Mouse (Mus musculus) effector memory CD4-positive, alpha-beta T cell, adult 5 months (primary cell): Measurements from ENCODE around the gene En1. TPM values are rescaled to one million over a fixed set of nuclear protein-coding genes. Genes with fewer than 3 reads are reported as not detected.

Source experiments
- polyA plus RNA-seq: library from polyadenylated mRNA; unstranded; fragments of 100-300 nt; shearing (Covaris generic); gene quantifications from one replicate; pipeline ENCODE4 v1.2.1, GENCODE M21; 2017

The En1 gene
- not detected for polyA plus RNA-seq

GRCm38 (mm10) chr1:120602031-120602730 lies at the start of gene En1:
TSS of gene En1 (plus strand) at chr1:120602418.

Other genes starting within 250 kb of the En1 start
- not detected for gene Marco, start 97.4 kb upstream of the En1 start, polyA plus RNA-seq